Mouse (Mus musculus): ENCODE measurements around the gene Fgr.

Gene Fgr

GRCm38 (mm10) chr4:133035446-133035845 lies 61.6 kb downstream of the Fgr start:
- DNase-seq (ENCODE audit: low read depth, low spot score): no peak

DNA sequence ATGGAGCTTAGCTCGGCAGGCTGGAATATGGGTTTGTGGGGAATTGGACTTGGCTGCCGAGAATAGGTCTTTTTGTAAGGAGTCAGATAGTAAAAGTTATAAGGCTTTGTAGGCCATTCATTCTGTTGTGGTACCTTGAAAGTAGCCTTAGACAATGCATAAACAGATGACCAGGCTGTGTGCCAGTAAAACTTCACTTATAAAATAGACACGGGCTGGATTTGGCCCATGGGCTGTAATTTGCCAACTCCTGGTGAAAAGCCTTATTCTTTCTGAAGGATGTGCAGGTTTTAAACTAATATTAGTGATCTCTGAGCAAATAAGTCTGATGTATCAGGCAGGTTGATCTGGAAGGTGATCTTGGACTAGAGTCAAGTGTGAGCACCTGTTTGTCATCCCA lies 62.1 kb downstream of the Fgr start:
- DNase-seq (ENCODE audit: low read depth, low spot score): no peak

DNA sequence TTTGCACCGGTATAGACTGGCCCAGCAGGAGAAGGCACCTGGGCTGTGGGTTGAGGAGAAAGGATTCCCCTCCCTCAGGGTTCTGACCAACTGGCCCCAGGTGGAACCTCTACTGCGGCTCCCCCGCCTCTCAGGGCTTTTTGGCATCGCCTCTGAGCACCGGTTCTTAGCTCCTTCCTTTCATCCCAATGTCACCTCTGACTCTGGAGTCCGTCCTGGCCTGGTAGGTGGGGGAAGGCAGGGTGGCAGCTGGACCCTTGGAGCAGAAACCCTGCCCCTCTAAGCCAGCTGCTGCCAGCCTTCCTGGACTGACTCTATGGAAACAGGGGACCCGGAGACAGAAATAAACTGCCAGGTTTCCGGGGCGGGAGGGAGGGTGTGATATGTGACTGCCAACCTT lies 63.4 kb downstream of the Fgr start:
- no peak for DNase-seq (ENCODE audit: low read depth, low spot score)

DNA sequence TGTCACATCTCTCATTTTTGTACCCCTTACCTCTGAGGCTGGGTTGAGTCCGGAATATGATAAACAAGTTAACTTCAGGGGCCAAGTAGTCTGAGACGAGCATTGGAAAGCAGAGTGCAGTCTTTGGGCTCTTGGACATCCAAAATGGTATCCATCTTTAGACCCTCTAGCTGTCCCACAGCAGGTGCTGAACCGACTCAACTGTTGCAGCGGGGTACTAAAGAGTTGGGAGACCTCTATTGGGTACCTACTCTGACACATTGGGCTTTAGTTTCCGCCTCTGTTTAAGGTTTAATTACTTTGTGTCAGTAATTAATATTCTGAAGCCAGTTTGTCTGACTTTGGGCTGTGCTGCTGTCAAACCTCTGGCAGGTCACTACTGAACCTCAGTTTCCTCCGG lies 63.9 kb downstream of the Fgr start:
- no peak for DNase-seq (ENCODE audit: low read depth, low spot score)

GRCm38 (mm10) chr4:133038521-133039115 lies 64.7 kb downstream of the Fgr start:
- peak; percentile 44 for DNase-seq (ENCODE audit: low read depth, low spot score)

DNA sequence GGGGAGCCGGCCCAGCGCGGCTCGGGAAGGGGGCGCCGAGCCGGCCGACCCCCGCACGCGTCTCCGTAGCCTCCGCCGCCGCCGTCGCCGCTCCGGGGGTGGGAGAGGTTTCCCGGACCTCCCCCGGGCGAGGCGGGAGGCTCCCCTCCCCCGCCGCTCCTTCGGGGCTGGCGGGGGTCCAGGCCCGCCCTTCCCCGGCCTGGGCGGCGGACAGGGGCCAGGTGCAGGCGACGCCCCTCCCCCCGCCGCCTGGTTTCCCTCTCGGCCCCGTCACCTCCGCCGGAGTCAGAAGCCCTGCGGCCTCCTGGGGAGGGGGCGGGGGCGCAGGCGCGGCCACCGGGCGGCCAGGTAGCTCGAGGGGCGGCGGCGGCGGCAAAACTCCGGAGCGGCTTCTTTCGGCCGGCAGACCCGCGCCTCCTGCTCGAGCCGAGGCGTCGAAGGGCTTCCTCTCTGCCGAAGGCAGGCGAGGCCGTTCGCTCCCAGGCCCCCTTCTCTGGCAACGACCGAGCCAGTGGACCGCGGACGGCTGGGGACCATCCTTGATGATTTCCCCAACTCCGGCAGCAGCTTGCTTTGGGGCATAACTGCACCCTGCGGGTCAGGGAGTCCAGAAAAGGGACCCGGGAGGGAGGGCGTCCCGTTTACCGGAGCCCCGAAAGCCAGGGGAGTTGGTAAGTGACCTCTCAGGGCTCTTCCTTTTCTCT lies 65.4 kb downstream of the Fgr start:
- DNase-seq (ENCODE audit: low read depth, low spot score): peak; percentile 46

- no peak for DNase-seq (ENCODE audit: low read depth, low spot score)
Observed at GRCm38 (mm10) chr4:133039832-133040231, 65.9 kb downstream of the Fgr start.

DNA sequence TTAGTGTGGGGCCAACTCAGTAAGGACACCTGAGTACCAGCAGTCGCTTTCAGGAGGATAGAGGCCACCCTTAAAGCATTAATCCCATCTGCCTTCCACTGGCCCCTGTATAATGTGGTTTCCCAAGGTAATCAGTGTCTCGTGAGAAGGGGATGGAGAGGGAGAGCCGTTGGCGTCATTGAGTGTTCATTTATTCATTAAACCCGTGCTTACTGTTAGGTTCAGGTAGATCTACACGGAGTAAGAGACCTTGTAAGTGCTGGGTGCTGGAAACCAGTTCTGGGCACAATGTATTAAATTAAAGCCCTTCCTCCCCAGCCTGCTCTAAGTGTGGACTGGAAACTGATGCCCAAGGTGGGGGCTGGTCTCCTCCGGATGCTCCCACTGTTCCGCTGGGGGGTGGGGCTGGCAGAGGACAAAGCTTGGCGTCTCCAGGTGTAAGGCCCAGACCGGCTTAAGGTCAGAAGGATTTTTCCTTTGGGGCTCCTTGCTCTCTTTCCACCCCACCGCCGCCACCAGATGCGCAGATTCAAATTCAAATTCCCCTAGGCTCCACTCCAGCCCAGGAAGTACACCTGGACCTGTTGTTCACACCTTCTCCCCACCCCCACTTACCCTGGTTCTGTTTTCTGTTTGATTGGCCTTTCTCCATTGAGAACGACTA lies 66.5 kb downstream of the Fgr start:
- no peak for DNase-seq (ENCODE audit: low read depth, low spot score)

GRCm38 (mm10) chr4:133042244-133042643 lies 68.3 kb downstream of the Fgr start:
- no peak for DNase-seq (ENCODE audit: low read depth, low spot score)

DNA sequence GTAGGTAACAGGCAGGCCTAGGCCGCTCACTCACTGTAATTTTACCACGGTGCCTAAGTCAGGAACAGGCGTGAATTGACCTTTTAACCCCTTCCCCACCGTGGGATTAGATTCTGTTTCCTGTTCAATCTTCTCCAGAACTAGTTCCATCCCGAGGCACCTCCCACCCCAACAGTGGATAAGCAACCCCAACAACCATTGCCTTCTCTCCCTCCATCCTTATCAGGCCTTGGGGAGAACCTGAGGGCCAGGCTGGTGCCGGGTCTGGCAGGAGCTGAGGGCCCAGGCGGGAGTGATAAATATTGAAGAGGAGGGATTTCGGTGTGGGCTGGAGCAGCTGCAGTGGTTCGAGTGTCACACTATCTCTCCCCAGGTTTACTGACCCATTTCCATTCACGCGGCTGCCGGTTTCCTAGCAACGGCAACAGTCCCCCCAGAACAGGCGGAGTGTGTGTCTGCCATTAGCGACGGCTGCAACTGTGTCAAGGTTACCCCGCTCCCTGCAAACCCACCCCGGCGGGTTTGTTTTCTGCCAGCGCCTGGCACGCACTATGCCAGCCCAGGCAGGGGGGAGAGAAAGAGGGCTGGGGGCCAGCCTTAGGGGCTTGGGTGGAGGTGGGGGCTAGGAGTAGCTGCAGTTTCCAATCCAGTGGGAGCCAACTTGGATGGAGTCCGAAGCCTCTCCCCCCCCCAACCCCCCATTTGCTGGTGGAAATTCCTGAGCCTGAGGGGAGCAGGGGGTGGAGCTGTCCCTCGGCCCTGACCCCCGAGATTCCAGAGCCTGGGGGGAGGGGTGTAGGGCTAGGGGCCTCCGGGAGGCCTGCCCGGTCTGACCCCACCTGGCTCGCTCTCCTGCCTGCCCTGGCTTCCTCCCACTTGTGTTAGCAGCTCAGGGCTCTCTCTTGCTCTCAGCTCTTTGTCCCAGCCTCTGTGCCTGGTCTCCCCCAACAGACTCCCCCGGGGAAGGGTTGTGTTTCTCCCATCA lies 69.0 kb downstream of the Fgr start:
- DNase-seq (ENCODE audit: low read depth, low spot score): no peak

DNA sequence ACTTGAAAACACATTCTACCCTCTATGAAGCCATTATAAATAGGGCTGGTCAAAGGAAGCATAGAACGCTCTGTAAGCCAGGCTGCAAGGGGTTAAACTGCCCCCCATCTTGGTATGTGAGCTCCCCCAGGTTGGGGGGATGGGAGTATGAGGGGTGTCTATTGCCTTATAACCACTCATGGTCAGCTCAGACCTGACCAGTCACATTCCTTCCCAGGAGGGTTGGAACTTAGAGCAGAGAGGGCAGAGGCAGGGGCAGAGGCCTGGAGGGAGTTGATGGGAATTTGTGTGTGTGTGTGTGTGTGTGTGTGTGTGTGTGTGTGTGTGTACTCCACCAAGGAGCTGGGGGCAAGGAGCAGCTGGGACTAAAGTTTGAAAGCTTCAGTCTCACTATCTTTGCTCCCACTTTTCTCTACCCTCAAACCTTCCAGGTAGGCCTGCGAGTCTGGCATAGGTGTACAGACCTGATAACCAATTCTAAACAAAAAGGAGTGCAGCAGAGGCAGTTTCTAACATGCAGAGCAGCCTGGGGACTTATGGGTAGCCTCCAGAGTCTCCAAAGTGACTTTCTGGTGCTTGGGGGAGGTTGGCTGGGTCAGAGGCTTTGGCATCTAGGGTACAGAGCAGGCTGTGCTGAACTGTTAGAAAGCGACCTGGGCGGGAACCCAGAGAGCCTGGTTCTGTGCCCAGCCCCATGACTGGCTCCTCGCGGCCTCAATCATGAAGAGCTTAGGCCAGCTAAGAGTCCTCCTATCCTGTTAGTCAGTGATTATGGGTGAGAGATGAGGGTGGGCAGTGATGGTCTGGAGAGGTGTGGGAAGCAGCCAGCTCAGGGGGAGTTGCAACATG lies 70.1 kb downstream of the Fgr start:
- DNase-seq (ENCODE audit: low read depth, low spot score): no peak

DNA sequence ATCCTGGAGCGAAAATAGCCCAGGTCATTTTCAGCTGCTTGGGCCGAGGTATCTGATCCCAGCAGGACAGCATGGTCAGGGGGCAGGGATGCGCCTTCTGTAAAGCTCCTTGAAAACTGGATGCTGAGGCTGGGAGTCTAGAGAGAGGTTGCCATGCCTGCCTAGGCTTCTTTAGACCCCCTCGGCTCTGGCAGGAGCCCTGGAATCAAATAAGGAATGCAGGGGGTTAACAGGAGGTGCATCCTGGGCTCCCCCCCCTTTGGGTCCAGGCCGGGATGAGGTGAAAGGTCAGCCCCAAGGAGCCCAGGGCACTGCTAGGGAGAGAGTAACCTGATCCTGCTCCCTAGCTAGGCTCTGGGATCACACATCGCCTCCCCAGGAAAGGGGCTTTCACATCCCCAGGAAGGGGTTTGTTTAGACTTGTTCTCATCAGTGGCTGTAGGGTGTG lies 70.8 kb downstream of the Fgr start:
- no peak for DNase-seq (ENCODE audit: low read depth, low spot score)

DNA sequence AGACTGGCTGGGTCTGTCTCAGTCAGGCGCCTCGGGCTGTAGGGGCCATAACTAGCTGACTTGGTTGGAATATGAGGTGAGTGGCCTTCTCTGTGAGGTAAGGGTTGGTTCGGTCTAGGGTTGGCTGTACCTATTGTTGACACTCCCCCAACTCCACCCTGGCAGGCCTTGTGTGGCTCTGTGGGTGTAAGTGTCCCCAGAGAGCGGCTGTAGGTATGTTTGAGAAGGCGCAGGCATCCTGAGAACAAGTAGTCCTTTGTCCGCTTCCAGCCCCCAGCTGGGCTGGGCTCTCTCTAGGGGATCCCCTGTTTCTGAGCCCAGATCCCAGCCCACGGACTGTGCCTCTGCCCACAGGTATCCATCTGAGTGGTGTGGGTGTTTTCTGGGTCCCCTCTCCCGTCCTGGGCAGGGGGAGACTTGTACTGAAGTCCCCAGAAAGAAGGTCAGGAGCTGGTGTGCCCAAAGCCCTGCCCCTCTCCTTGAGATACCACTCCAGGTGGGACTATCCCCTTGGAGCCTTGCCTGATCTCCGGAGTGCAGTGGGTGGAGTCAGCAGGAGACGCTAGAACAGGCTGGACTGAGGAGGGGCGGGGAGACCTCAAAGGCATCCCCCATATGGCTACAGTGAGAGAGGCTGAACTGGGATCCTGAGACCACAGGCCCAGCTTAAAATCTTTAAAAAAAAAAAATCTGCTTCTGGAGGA lies 72.0 kb downstream of the Fgr start:
- no peak for DNase-seq (ENCODE audit: low read depth, low spot score)

GRCm38 (mm10) chr4:133046691-133047352 lies 72.9 kb downstream of the Fgr start:
- DNase-seq (ENCODE audit: low read depth, low spot score): no peak

GRCm38 (mm10) chr4:133047353-133048105 lies 73.6 kb downstream of the Fgr start:
- DNase-seq (ENCODE audit: low read depth, low spot score): no peak

- DNase-seq (ENCODE audit: low read depth, low spot score): no peak
Observed at GRCm38 (mm10) chr4:133049071-133049920, 75.4 kb downstream of the Fgr start.

DNA sequence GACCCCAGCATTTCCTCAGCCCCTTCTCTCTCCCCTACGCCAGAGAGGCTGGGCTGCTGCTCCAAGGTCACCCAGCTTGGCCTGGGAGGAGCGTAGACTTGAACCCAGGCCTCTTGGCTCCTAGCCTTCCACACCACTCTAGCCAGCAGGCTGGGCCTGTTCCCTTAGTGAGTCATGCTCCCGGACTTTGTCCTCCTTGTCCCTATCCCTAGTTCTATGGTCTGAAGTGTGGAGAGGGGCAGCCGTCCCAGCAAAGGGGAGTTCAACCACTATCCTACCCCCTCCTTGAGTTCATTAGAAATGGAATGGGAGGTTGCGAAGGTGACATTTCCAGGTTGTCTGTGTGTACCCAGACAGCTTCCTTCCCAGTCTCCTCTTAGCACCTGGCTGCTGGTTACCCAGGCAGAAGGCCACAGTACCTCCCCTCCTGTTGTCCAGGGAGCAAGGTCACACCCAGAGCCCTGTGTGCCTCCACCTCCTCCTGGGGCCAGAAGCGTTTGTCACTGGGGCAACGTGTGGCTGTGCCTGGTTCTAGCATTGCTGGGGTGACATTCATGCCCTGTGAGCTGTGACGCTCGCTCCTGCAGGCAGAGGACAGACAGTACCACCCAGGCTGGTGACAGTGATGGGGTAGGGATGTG lies 76.4 kb downstream of the Fgr start:
- no peak for DNase-seq (ENCODE audit: low read depth, low spot score)

All from CD4-positive, CD25-positive, alpha-beta regulatory T cell, adult 2 months (primary cell).